Mouse (Mus musculus) kidney, adult 2 months (tissue): Measurements from ENCODE around the gene Nav2. TPM values are rescaled to one million over a fixed set of nuclear protein-coding genes. Genes with fewer than 3 reads are reported as not detected.

Experiments used
- DNase-seq: peaks from one replicate; pipeline ENCODE4 v3.0.0; 2021
- H3K27ac ChIP-seq: fragments of 200-500 bp; 2 replicates; pipeline ENCODE4 v1.5.1; 2012; ENCODE audit warnings: low read depth, low read length, control low read depth, inconsistent platforms; ENCODE audit not compliant: insufficient read depth
- H3K27me3 ChIP-seq: fragments of 200-500 bp; replicated peaks from 2 replicates; pipeline ENCODE4 v1.6.1; 2012; ENCODE audit warnings: mild to moderate bottlenecking, moderate library complexity, low read length, inconsistent platforms; ENCODE audit not compliant: control insufficient read depth, insufficient read depth
- H3K36me3 ChIP-seq: fragments of 200-500 bp; 2 replicates; pipeline ENCODE4 v1.6.1; 2012; ENCODE audit warnings: mild to moderate bottlenecking, moderate library complexity, low read length, inconsistent platforms; ENCODE audit not compliant: control insufficient read depth, insufficient read depth
- H3K4me1 ChIP-seq: fragments of 200-500 bp; 2 replicates; pipeline ENCODE4 v1.6.1; 2011; ENCODE audit warnings: low read length; ENCODE audit not compliant: control insufficient read depth, insufficient read depth
- H3K4me3 ChIP-seq: fragments of 200-500 bp; 2 replicates; pipeline ENCODE4 v1.5.1; 2011; ENCODE audit warnings: mild to moderate bottlenecking, low read depth, low read length, control low read depth; ENCODE audit not compliant: insufficient read depth
- CTCF ChIP-seq: fragments of 200-500 bp; conservative IDR thresholded peaks from 2 replicates; pipeline ENCODE4 v1.5.1; 2011; ENCODE audit warnings: low read depth, mild to moderate bottlenecking, control low read depth, low read length, moderate library complexity, mixed read lengths; ENCODE audit not compliant: insufficient read depth, insufficient read length
- POLR2A ChIP-seq: fragments of 200-500 bp; IDR thresholded peaks from one replicate; pipeline ENCODE4 v1.6.1; 2011; ENCODE audit warnings: low read depth, low read length, control low read depth
- WGBS: fragments of 180-500 bp; shearing (Covaris S2); methylation state at CpG from one replicate; pipeline ENCODE4 v1.1.7; 2018; 5-methylcytosine and 5-hydroxymethylcytosine counted together
- polyA plus RNA-seq: library from polyadenylated mRNA; depleted of rRNA; stranded (reverse); fragments of >200 nt; gene quantifications from 2 replicates; pipeline ENCODE4 v1.2.3, GENCODE M21; 2012

Gene Nav2
- polyA plus RNA-seq, 1 experiment, result 18.3 TPM

DNA sequence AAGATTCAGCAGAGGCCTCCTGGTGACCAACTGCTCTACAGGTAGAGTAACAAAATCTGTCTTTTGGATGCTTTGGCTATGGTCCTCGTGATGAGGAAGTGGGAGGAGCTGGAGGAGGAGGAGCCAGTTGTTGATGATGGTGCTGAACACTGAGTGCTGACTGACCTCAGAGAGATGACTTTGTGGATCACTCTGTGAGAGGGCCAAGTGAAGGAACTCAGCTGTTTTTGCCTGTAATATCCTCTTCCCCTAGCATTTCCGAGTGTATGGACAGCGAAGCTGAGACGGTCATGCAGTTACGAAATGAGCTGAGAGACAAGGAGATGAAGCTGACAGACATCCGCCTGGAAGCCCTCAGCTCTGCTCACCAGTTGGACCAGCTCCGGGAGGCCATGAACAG lies 674.0 kb downstream of the Nav2 start:
- no peak overlapping the region for H3K4me3 ChIP-seq
- H3K27ac ChIP-seq, result no peak overlapping the region
- no peaks in the 10 kb centered on the region for H3K27me3 ChIP-seq
- TF ChIP-seq CTCF (no peak), POLR2A (no peak)
- WGBS, result 70% methylated on average over 7 of the region's 7 CpGs
- H3K4me1 ChIP-seq, result no peaks in the 10 kb centered on the region
- DNase-seq, result no peak
- H3K36me3 ChIP-seq, result no peaks in the 10 kb centered on the region

DNA sequence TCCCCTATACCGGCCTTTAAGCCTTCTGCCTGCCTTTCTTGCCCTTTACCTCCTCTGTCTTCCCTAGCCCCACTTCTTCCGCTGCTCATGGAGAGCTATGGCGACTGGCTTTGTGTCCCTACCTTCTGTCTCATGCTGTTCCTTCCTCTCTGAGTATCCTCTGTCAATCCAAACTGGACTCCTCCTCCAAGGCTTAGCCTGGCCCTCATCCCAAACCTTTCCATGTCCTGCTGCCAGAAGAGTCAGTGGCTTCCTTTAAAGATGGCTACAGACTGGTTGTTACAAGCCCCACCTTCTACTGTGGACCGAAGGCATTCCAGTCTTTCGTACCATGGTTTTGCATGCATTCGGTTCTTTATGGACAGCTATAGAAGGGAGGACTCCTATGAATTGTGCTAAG lies 674.7 kb downstream of the Nav2 start:
- TF ChIP-seq POLR2A, result no peak
- no peak for TF ChIP-seq CTCF
- Histone ChIP-seq H3K36me3 (no peaks in the 10 kb centered on the region), H3K4me3 (no peak overlapping the region), H3K27ac (no peak overlapping the region), H3K4me1 (no peaks in the 10 kb centered on the region), H3K27me3 (no peaks in the 10 kb centered on the region)
- no peak for DNase-seq
- WGBS, result 91% methylated on average over 6 of the region's 6 CpGs

DNA sequence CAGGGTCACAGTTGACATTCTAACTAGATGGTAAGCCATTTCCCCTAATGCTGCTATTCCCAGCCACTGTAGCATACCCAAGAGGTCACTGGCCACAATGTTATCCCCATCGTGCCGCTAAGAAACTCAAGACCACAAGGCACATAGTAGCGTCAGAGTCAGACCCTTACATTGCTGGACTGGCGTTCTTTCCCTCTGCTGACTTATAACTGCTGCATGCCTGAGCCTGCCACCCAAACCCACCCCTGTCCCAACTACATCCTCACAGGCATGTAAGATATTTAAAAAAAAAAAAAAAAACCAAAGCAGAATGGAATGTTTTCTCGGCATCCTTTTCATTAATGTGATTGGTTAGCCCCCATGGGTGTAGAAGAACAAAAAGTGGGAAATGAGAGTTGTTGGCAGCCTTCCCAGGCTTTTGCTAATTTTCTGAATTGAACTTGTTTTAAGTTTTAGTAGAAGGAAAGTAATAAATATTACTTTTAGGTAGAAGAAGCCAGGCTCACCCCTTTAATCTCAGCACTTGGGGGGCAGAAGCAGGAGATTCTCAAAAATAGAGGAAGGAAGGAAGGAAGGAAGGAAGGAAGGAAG lies 678.1 kb downstream of the Nav2 start:
- H3K4me1 ChIP-seq, result no peaks in the 10 kb centered on the region
- DNase-seq, result no peak
- TF ChIP-seq CTCF, result no peak
- no peak for TF ChIP-seq POLR2A
- H3K4me3 ChIP-seq, result no peak overlapping the region
- H3K27me3 ChIP-seq, result no peaks in the 10 kb centered on the region
- WGBS, result 63% methylated on average over 5 of the region's 5 CpGs
- H3K36me3 ChIP-seq, result no peaks in the 10 kb centered on the region
- H3K27ac ChIP-seq, result no peak overlapping the region

DNA sequence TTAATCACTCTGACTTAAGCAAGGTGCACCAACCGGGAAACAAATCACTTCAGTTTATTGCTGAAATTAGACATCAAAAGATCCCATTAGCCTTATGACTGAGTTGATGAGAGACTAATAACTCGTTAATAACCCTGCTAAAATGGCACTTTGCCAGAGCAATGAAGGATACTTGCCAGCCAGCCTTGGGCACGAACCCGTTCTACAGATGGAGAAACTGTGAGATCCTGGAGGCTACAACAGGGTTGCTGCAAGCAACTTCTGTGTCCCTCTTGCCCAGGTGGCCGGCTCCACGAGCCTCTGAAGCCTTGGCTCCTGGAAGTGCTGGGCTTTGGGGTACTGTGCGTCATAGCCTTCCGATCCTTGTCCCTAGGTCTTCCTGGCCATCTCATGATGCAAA lies 681.1 kb downstream of the Nav2 start:
- Histone ChIP-seq H3K27me3 (no peaks in the 10 kb centered on the region), H3K27ac (no peak overlapping the region), H3K36me3 (no peaks in the 10 kb centered on the region), H3K4me3 (no peak overlapping the region), H3K4me1 (no peaks in the 10 kb centered on the region)
- no peak for DNase-seq
- TF ChIP-seq CTCF (no peak), POLR2A (no peak)
- WGBS, result 77% methylated on average over 8 of the region's 8 CpGs

DNA sequence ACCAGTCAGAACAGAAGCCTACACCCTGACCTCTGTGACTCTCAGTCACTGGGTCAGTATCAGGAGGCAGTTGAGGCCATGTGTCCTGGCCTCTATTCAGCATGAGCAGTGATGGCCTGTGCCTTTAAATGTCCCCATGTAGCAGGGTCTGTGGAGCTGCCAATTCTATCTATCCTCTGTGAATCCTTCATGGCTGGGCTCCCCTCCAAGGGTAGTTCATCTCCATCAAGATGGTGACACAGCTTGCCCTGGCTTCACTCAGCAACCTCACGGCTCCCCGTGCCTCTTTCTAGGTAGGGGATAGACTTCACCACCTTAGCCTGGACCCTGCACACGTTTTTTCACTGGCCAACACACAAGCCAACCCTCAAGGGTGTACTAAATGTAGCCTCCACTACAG lies 689.3 kb downstream of the Nav2 start:
- no peak for DNase-seq
- TF ChIP-seq POLR2A (no peak), CTCF (no peak)
- H3K4me1 ChIP-seq, result no peaks in the 10 kb centered on the region
- H3K36me3 ChIP-seq, result no peaks in the 10 kb centered on the region
- no peaks in the 10 kb centered on the region for H3K27me3 ChIP-seq
- no peak overlapping the region for H3K4me3 ChIP-seq
- no peak overlapping the region for H3K27ac ChIP-seq
- 75% methylated on average over 3 of the region's 3 CpGs for WGBS

DNA sequence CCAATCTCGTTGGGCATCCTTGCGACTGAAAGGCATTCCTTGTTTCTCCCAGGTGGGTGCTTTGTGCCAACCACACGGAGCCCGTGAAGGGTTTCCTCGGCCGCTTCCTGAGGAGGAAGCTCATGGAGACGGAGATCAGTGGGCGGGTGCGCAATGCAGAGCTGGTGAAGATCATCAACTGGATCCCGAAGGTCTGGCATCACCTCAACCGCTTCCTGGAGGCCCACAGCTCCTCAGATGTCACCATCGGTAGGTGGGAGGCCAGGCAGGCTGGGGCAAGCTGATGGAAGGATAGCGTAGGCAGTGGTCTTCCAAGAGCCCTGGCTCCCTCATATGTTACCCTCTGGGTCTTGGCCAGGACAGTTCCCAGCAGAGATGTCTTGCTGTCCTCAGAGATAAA lies 689.7 kb downstream of the Nav2 start:
- Histone ChIP-seq H3K27ac (no peak overlapping the region), H3K36me3 (no peaks in the 10 kb centered on the region), H3K4me3 (no peak overlapping the region), H3K4me1 (no peaks in the 10 kb centered on the region), H3K27me3 (no peaks in the 10 kb centered on the region)
- WGBS, result 94% methylated on average over 13 of the region's 13 CpGs
- DNase-seq, result no peak
- no peak for TF ChIP-seq POLR2A
- TF ChIP-seq CTCF, result no peak

DNA sequence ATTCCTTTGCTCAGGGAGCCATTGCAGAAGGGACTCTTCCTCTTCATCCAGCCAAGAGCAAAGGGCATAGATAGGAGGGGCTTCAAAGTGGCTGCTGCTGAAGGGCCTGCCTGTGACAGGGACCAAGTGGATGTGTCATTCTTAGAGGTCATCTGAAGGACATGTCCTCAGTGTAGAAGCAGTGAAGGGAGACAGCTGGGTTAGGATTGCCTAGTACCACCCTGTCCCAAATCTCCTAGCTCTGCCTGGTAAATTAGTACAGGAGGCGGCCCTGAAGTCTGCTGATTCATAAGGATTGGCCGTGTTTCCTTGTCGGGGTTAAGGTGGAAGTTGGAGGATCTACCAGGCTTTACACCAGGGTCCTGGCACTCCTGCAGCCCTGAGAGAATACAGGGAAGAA lies 691.4 kb downstream of the Nav2 start:
- 63% methylated on average over 3 of the region's 3 CpGs for WGBS
- H3K27ac ChIP-seq, result no peak overlapping the region
- no peaks in the 10 kb centered on the region for H3K4me1 ChIP-seq
- TF ChIP-seq POLR2A (no peak), CTCF (no peak)
- H3K27me3 ChIP-seq, result no peaks in the 10 kb centered on the region
- DNase-seq, result no peak
- H3K36me3 ChIP-seq, result no peaks in the 10 kb centered on the region
- no peak overlapping the region for H3K4me3 ChIP-seq

DNA sequence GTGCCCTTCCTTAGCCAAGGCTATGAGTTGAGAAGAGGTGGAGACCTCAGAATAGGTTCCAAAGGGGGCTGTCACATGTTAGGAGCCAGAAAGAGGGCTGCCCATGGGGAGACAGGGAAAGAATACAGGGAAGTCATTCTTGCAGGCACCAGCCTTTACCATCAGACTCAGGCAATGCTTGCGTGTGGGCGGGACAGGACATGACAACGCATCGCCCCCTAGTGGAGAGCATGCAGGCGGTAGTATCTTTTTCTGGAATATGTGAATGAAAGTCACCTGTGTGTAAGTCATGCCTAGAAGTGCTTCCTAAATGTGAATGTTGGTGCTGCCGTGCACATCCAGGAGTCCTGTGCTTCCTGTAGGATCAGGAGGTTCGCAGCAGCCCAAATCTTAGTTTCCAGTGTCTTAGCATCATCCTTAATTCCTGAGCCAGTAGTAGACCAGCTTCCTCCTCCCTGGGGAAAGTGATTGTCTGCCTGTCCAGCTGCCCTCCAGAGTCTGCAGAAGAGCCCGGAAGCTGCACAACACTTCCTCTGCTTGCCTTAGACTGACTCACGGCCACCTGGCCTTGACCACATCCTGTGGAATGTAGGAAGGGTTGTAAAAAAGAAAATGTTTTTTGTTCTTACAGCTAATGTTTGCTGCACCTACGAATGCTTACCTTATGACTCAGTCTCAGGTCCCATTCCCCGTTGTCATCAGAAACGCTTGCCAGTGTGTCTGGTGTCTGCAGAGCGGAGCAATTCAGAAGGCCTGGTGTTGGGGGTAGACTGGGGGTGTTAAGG lies 692.9 kb downstream of the Nav2 start:
- WGBS, result 43% methylated on average over 13 of the region's 13 CpGs
- no peak for TF ChIP-seq POLR2A
- peak; percentile 86 for TF ChIP-seq CTCF
- Histone ChIP-seq H3K27ac (no peak overlapping the region), H3K4me1 (no peaks in the 10 kb centered on the region), H3K4me3 (no peak overlapping the region), H3K36me3 (no peaks in the 10 kb centered on the region), H3K27me3 (no peaks in the 10 kb centered on the region)
- peak; percentile 72 for DNase-seq
